Mouse (Mus musculus) embryonic facial prominence, embryonic 15.5 days (tissue): ENCODE data around the gene Ism2. TPM values are rescaled to one million over a fixed set of nuclear protein-coding genes. Genes with fewer than 3 reads are reported as not detected.

Source experiments
- ATAC-seq: fragments of 200-750 bp; cut with Nextera tagmentation; 2 replicates; pipeline ENCODE4 v1.8.0; 2017; ENCODE audit warnings: low read depth, moderate TSS enrichment; ENCODE audit not compliant: insufficient number of reproducible peaks, low FRiP score, low TSS enrichment
- H3K27ac ChIP-seq: fragments of 300-500 bp; sonication (generic); replicated peaks from 2 replicates; pipeline ENCODE4 v1.5.1; 2015; ENCODE audit warnings: mild to moderate bottlenecking, inconsistent platforms
- H3K27me3 ChIP-seq: fragments of 300-500 bp; sonication (generic); 2 replicates; pipeline ENCODE4 v1.6.1; 2015; ENCODE audit warnings: inconsistent platforms
- H3K36me3 ChIP-seq: fragments of 300-500 bp; sonication (generic); 2 replicates; pipeline ENCODE4 v1.6.1; 2015; ENCODE audit warnings: mild to moderate bottlenecking, inconsistent platforms
- H3K4me1 ChIP-seq: fragments of 300-500 bp; sonication (generic); 2 replicates; pipeline ENCODE4 v1.6.1; 2015; ENCODE audit warnings: inconsistent platforms
- H3K4me2 ChIP-seq: fragments of 300-500 bp; sonication (generic); replicated peaks from 2 replicates; pipeline ENCODE4 v1.6.1; 2015; ENCODE audit warnings: mild to moderate bottlenecking, inconsistent platforms
- H3K4me3 ChIP-seq: fragments of 300-500 bp; sonication (generic); replicated peaks from 2 replicates; pipeline ENCODE4 v1.5.1; 2015; ENCODE audit warnings: mild to moderate bottlenecking, inconsistent platforms
- H3K9ac ChIP-seq: fragments of 300-500 bp; sonication (generic); 2 replicates; pipeline ENCODE4 v1.6.1; 2015; ENCODE audit warnings: inconsistent platforms
- H3K9me3 ChIP-seq: fragments of 300-500 bp; sonication (generic); replicated peaks from 2 replicates; pipeline ENCODE4 v1.6.1; 2016; ENCODE audit warnings: inconsistent platforms
- WGBS: fragments of 180-500 bp; shearing (Covaris S2); methylation state at CpG from one replicate; pipeline ENCODE4 v1.1.7; 2015; 5-methylcytosine and 5-hydroxymethylcytosine counted together
- microRNA-seq: library from miRNA; unstranded; fragments of <30 nt; microRNA quantifications from one replicate; pipeline ENCODE4, GENCODE M21; 2016; ENCODE audit warnings: borderline number of aligned reads
- polyA plus RNA-seq: library from polyadenylated mRNA; unstranded; fragments of >200 nt; fragmentation: Nextera tagmentation; extraction: Ambion mirVana; gene quantifications from 2 replicates; pipeline ENCODE4 v1.2.1, GENCODE M21; 2015

The Ism2 gene
- polyA plus RNA-seq, 1 experiment from 2014 or later = 1.5 TPM

DNA sequence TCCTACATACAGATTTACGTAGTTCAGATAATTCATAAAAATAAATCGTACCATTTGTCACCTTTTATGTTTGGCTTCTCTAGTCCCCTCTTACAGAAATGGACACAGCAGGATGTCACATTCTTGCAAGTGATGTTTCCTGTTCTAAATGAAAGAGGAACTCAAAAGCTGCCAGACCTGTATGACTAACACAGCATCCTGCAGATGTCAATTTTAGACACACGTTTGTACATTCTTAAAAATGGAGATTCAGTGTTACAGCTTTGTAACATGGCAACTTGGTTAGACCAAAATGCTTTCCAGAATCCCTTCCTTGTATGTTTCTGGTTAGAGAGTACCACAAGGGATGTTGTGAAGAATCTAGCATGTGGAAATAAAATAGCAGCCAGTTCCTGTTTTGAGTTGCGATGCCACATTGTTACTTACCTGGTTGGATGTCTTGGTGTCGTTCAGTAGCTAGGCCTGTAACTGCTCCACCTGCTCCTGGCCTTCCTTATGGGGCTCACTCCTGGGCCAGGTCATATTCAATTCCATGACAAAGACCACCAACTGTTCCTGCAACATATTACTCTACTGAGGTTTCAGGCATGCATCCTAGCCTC, 62.5 kb downstream of the Ism2 start:
- H3K36me3 ChIP-seq = peaks cover 36% of the 10 kb centered on the region
- no peak overlapping the region for H3K9ac ChIP-seq
- H3K4me2 ChIP-seq = no peak overlapping the region
- no peak overlapping the region for H3K27ac ChIP-seq
- no peak for ATAC-seq
- no peaks in the 10 kb centered on the region for H3K4me1 ChIP-seq
- no peaks in the 10 kb centered on the region for H3K27me3 ChIP-seq
- whole genome bisulfite sequencing = 78% methylated on average over 5 of the region's 5 CpGs
- H3K4me3 ChIP-seq = no peak overlapping the region
- no peaks in the 10 kb centered on the region for H3K9me3 ChIP-seq

DNA sequence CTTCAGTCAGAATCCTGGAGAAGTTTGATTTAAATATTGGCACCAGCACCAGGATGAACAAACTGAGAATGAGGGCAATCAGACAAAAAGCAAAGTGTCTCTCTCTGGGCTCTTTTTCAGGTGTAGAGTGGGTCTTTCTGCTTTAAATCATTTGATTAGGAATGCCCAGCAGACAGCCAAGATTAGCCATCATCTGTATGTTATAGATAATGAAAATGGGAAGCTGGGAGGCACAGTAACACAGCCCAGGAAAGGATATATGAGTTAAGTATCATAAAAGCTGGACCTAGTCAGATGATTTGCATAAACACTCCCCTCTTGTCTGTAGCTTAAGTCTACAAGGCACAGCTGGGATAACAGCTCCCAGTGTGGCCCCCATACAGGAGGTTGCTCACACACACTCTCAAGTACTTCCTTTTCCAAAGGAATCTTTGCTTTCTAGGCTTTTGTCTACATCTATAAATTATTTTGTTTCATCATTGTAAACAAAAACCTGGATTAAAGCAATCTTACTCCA, 69.1 kb downstream of the Ism2 start:
- Histone ChIP-seq H3K27ac (no peak overlapping the region), H3K4me3 (no peak overlapping the region), H3K4me2 (no peak overlapping the region), H3K4me1 (no peaks in the 10 kb centered on the region), H3K9me3 (no peaks in the 10 kb centered on the region), H3K36me3 (no peaks in the 10 kb centered on the region), H3K9ac (no peak overlapping the region), H3K27me3 (no peaks in the 10 kb centered on the region)
- ATAC-seq = no peak

DNA sequence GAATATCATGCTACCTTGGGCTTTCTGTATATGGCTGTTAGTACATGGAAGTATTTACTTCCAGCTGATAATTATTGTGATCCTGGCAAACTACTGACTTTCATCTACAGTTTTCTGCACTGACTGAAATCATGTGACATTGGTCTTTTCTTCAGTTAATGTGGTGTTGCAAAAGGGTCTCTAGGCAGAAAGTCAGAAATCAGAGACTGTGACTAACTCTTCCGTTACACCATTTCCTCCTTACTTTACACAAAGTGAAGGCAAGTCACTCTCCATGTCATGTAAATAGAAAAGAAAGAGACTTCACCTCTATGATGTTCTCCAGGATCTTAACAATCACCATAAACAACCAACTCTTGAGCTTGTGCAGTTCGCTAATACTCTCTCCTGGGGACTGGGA, 69.9 kb downstream of the Ism2 start:
- Histone ChIP-seq H3K4me3 (no peak overlapping the region), H3K9ac (no peak overlapping the region), H3K36me3 (no peaks in the 10 kb centered on the region), H3K4me2 (no peak overlapping the region), H3K4me1 (no peaks in the 10 kb centered on the region), H3K27ac (no peak overlapping the region), H3K9me3 (no peaks in the 10 kb centered on the region), H3K27me3 (no peaks in the 10 kb centered on the region)
- no peak for ATAC-seq
- WGBS = 85% methylated on average over 2 of the region's 2 CpGs

Small RNA genes lying within 50 kb of the gene (microRNA-seq; reads per million reads assigned to microRNA genes)
- not detected for gene Gm47293

Other genes starting within 250 kb of the Ism2 start
- gene Ngb, start 197.2 kb downstream of the Ism2 start, polyA plus RNA-seq = 0.16 and 0.17 TPM in 2 replicates
- gene Gstz1, start 152.5 kb downstream of the Ism2 start, polyA plus RNA-seq = 31.4 and 38.1 TPM in 2 replicates
- gene Pomt2, start 151.7 kb downstream of the Ism2 start, polyA plus RNA-seq = 14.5 and 15.5 TPM in 2 replicates
- 0.95 and 1.8 TPM in 2 replicates for gene Samd15, start 100.0 kb downstream of the Ism2 start, polyA plus RNA-seq
- 2.2 and 2.4 TPM in 2 replicates for gene Tmed8, start 99.3 kb downstream of the Ism2 start, polyA plus RNA-seq
- gene Noxred1, start 61.0 kb downstream of the Ism2 start, polyA plus RNA-seq = 0.49 and 0.74 TPM in 2 replicates
- gene Vipas39, start 33.4 kb downstream of the Ism2 start, polyA plus RNA-seq = 41.1 and 44.2 TPM in 2 replicates
- gene Ahsa1, start 33.2 kb downstream of the Ism2 start, polyA plus RNA-seq = 220 and 223 TPM in 2 replicates
- 73.4 and 73.6 TPM in 2 replicates for gene Sptlc2, start 88.7 kb upstream of the Ism2 start, polyA plus RNA-seq
- 276 and 281 TPM in 2 replicates for gene Slirp, start 144.2 kb upstream of the Ism2 start, polyA plus RNA-seq
- 60.7 and 61.0 TPM in 2 replicates for gene Alkbh1, start 144.3 kb upstream of the Ism2 start, polyA plus RNA-seq
- 113 and 121 TPM in 2 replicates for gene Snw1, start 172.6 kb upstream of the Ism2 start, polyA plus RNA-seq
- gene Gm5788, start 195.0 kb upstream of the Ism2 start, polyA plus RNA-seq = not detected in 2 replicates
- not detected in 2 replicates for gene Gm8300, start 214.6 kb upstream of the Ism2 start, polyA plus RNA-seq